24 mouse cellular contexts compared by ENCODE assay signal in genomic region chr3:35358541-35358940, GRCm38 (mm10).
DNase-seq lines count a peak whose midpoint lies in the region; ATAC-seq and TF ChIP-seq lines count a peak whose summit lies in the region.
"Had no signal": no experiment of that assay in that cellular context is flagged by ENCODE, and none has a peak within 500 bp of the region (broad histone marks: within the 10 kb centered on the region; RNA-seq: fewer than 3 reads in every experiment).

No protein-coding gene starts in this region.

- no peak overlapping the region for H3K4me2 ChIP-seq in forebrain, embryonic 11.5 days (ENCODE audit: low read depth, low read length, severe bottlenecking)
- H3K4me2 ChIP-seq in forebrain, postnatal 0 days (ENCODE audit: low read depth), result no peak overlapping the region
- H3K4me2 ChIP-seq in forebrain, embryonic 14.5 days (ENCODE audit: low read length), result no peak overlapping the region
- H3K4me2 ChIP-seq in midbrain, embryonic 11.5 days, result no peak overlapping the region
- no peak overlapping the region for H3K4me2 ChIP-seq in midbrain, embryonic 14.5 days (ENCODE audit: low read length)
- H3K4me2 ChIP-seq: heart, embryonic 13.5 days; hindbrain, embryonic 14.5 days had no signal

- H3K9me3 ChIP-seq in forebrain, embryonic 10.5 days, result no peaks in the 10 kb centered on the region
- no peaks in the 10 kb centered on the region for H3K9me3 ChIP-seq in forebrain, embryonic 11.5 days (ENCODE audit: control insufficient read depth, low read length)
- H3K9me3 ChIP-seq in forebrain, postnatal 0 days (ENCODE audit: low read length), result no peaks in the 10 kb centered on the region
- no peaks in the 10 kb centered on the region for H3K9me3 ChIP-seq in forebrain, embryonic 14.5 days (replicated peaks; ENCODE audit: control insufficient read depth, low read length)
- no peaks in the 10 kb centered on the region for H3K9me3 ChIP-seq in midbrain, embryonic 11.5 days (ENCODE audit: control insufficient read depth, low read length)
- H3K9me3 ChIP-seq in midbrain, embryonic 14.5 days (ENCODE audit: control insufficient read depth, low read length), result no peaks in the 10 kb centered on the region
- H3K9me3 ChIP-seq: heart, embryonic 10.5 days; heart, embryonic 13.5 days had no signal

- WGBS in forebrain, embryonic 10.5 days, result 84% methylated on average over 6 of the region's 6 CpGs
- 63% methylated on average over 6 of the region's 6 CpGs for WGBS in forebrain, embryonic 11.5 days
- 38% methylated on average over 6 of the region's 6 CpGs for WGBS in forebrain, postnatal 0 days
- WGBS in forebrain, embryonic 14.5 days, result 36% methylated on average over 6 of the region's 6 CpGs
- WGBS in midbrain, embryonic 11.5 days, result 69% methylated on average over 6 of the region's 6 CpGs
- 68% methylated on average over 6 of the region's 6 CpGs for WGBS in midbrain, embryonic 14.5 days

- no peak overlapping the region for H3K4me3 ChIP-seq in forebrain, embryonic 10.5 days
- no peak overlapping the region for H3K4me3 ChIP-seq in forebrain, embryonic 11.5 days (ENCODE audit: low read depth, low read length)
- H3K4me3 ChIP-seq in forebrain, postnatal 0 days (ENCODE audit: low read depth, low read length), result no peak overlapping the region
- no peak overlapping the region for H3K4me3 ChIP-seq in forebrain, embryonic 14.5 days (ENCODE audit: low read depth, low read length)
- no peak overlapping the region for H3K4me3 ChIP-seq in midbrain, embryonic 11.5 days (ENCODE audit: low read depth, low read length)
- H3K4me3 ChIP-seq in midbrain, embryonic 14.5 days (replicated peaks; ENCODE audit: low read depth, low read length), result no peak overlapping the region
- H3K4me3 ChIP-seq: heart, adult 2 months; heart, embryonic 10.5 days; heart, embryonic 13.5 days had no signal

- H3K36me3 ChIP-seq in forebrain, embryonic 10.5 days (replicated peaks), result no peaks in the 10 kb centered on the region
- H3K36me3 ChIP-seq in forebrain, embryonic 11.5 days (ENCODE audit: control insufficient read depth, insufficient read depth, low read length), result no peaks in the 10 kb centered on the region
- no peaks in the 10 kb centered on the region for H3K36me3 ChIP-seq in forebrain, postnatal 0 days (ENCODE audit: insufficient read depth)
- no peaks in the 10 kb centered on the region for H3K36me3 ChIP-seq in forebrain, embryonic 14.5 days (ENCODE audit: control insufficient read depth, insufficient read depth, low read length)
- no peaks in the 10 kb centered on the region for H3K36me3 ChIP-seq in midbrain, embryonic 11.5 days (ENCODE audit: control insufficient read depth, insufficient read depth, low read length)
- no peaks in the 10 kb centered on the region for H3K36me3 ChIP-seq in midbrain, embryonic 14.5 days (ENCODE audit: control insufficient read depth, insufficient read depth, low read length)
- H3K36me3 ChIP-seq: heart, embryonic 10.5 days; heart, embryonic 13.5 days had no signal

- no peaks in the 10 kb centered on the region for H3K27me3 ChIP-seq in forebrain, embryonic 10.5 days (ENCODE audit: poor library complexity, severe bottlenecking)
- no peaks in the 10 kb centered on the region for H3K27me3 ChIP-seq in forebrain, embryonic 11.5 days (ENCODE audit: control insufficient read depth, insufficient read depth, low read length)
- no peaks in the 10 kb centered on the region for H3K27me3 ChIP-seq in forebrain, postnatal 0 days (ENCODE audit: insufficient read depth, low read length)
- H3K27me3 ChIP-seq in forebrain, embryonic 14.5 days (replicated peaks; ENCODE audit: control insufficient read depth, insufficient read depth, low read length), result no peaks in the 10 kb centered on the region
- no peaks in the 10 kb centered on the region for H3K27me3 ChIP-seq in midbrain, embryonic 11.5 days (ENCODE audit: control insufficient read depth, insufficient read depth, low read length)
- no peaks in the 10 kb centered on the region for H3K27me3 ChIP-seq in midbrain, embryonic 14.5 days (ENCODE audit: control insufficient read depth, insufficient read depth, low read length)
- H3K27me3 ChIP-seq: heart, embryonic 13.5 days had no signal

- ATAC-seq in forebrain, embryonic 11.5 days (replicated peaks; ENCODE audit: low FRiP score), result no peak
- 0 out of 2 replicates have a peak, but pooled peaks have one; percentile 37 for ATAC-seq in forebrain, postnatal 0 days
- no peak for ATAC-seq in forebrain, embryonic 14.5 days
- ATAC-seq in midbrain, embryonic 11.5 days (ENCODE audit: low FRiP score), result no peak
- ATAC-seq in midbrain, embryonic 14.5 days (ENCODE audit: low FRiP score, low TSS enrichment), result no peak
- ATAC-seq: activated CD4-positive, CD25-positive, alpha-beta regulatory T cell, adult 4 months; hindbrain, postnatal 0 days; inflammation-experienced regulatory T-cells, adult 6 months had no signal

- DNase-seq in forebrain, embryonic 10.5 days (ENCODE audit: extremely low spot score, low spot score), result peak; percentile 12
- DNase-seq in forebrain, embryonic 11.5 days (ENCODE audit: low spot score), result no peak
- no peak for DNase-seq in forebrain, postnatal 0 days
- DNase-seq in forebrain, embryonic 14.5 days (ENCODE audit: low spot score), result no peak
- peak; percentile 78 for DNase-seq in midbrain, embryonic 11.5 days (ENCODE audit: low spot score, missing footprints)
- no peak for DNase-seq in midbrain, embryonic 14.5 days
- DNase-seq: adrenal gland, adult 8-10 months; adrenal gland, postnatal 25 days; cerebellum, adult 18-20 months; cerebellum, adult 9-10 months; cerebellum, postnatal 14 days; gastrocnemius, postnatal 10 days; gastrocnemius, postnatal 36 days; heart, adult 2 months; heart, postnatal 14 days; heart, postnatal 4 days; kidney, adult 11 months; kidney, adult 8-10 months had no signal

- no peak for TF ChIP-seq CTCF in forebrain, postnatal 0 days (IDR thresholded peaks at IDR 0.05; ENCODE audit: low read depth)

- H3K4me1 ChIP-seq in forebrain, embryonic 10.5 days, result peaks cover 27% of the 10 kb centered on the region
- H3K4me1 ChIP-seq in forebrain, embryonic 11.5 days (replicated peaks; ENCODE audit: control insufficient read depth, insufficient read depth, low read length), result no peaks in the 10 kb centered on the region; the same call in 1 of the 2 replicates
- H3K4me1 ChIP-seq in forebrain, postnatal 0 days (ENCODE audit: insufficient read depth), result no peaks in the 10 kb centered on the region
- H3K4me1 ChIP-seq in forebrain, embryonic 14.5 days (ENCODE audit: control insufficient read depth, insufficient read depth, low read length), result peaks cover 10% of the 10 kb centered on the region
- 0 out of 2 replicates have a peak, but pooled peaks cover 3% of the 10 kb centered on the region for H3K4me1 ChIP-seq in midbrain, embryonic 11.5 days (ENCODE audit: control insufficient read depth, insufficient read depth, low read length)
- H3K4me1 ChIP-seq in midbrain, embryonic 14.5 days (ENCODE audit: control insufficient read depth, insufficient read depth, low read length), result no peaks in the 10 kb centered on the region
- H3K4me1 ChIP-seq: heart, embryonic 10.5 days; heart, embryonic 13.5 days had no signal

- no peak overlapping the region for H3K9ac ChIP-seq in forebrain, embryonic 11.5 days (ENCODE audit: low read length)
- no peak overlapping the region for H3K9ac ChIP-seq in forebrain, postnatal 0 days
- H3K9ac ChIP-seq in forebrain, embryonic 14.5 days (ENCODE audit: low read length), result no peak overlapping the region
- H3K9ac ChIP-seq in midbrain, embryonic 11.5 days (ENCODE audit: low read length), result no peak overlapping the region
- no peak overlapping the region for H3K9ac ChIP-seq in midbrain, embryonic 14.5 days (replicated peaks; ENCODE audit: low read length)
- H3K9ac ChIP-seq: heart, embryonic 13.5 days; hindbrain, embryonic 14.5 days had no signal

- H3K27ac ChIP-seq in forebrain, embryonic 10.5 days, result peak overlapping the region; percentile 53; the same call in 1 of the 2 replicates
- no peak overlapping the region for H3K27ac ChIP-seq in forebrain, embryonic 11.5 days (ENCODE audit: low read depth, low read length)
- no peak overlapping the region for H3K27ac ChIP-seq in forebrain, postnatal 0 days (ENCODE audit: low read depth, low read length)
- no peak overlapping the region for H3K27ac ChIP-seq in forebrain, embryonic 14.5 days (ENCODE audit: low read depth, low read length)
- H3K27ac ChIP-seq in midbrain, embryonic 11.5 days (ENCODE audit: low read depth, low read length), result no peak overlapping the region
- H3K27ac ChIP-seq in midbrain, embryonic 14.5 days (replicated peaks; ENCODE audit: low read depth, low read length), result no peak overlapping the region
- H3K27ac ChIP-seq: heart, adult 2 months; heart, embryonic 10.5 days; heart, embryonic 13.5 days; hindbrain, embryonic 14.5 days; hindbrain, postnatal 0 days had no signal

Comparison
In these comparisons a context has a peak if more than half of its experiments do, and no peak if none do; other contexts are left out.
1. DNase-seq: peak in forebrain, embryonic 10.5 days (single experiment) and midbrain, embryonic 11.5 days (single experiment); none in forebrain, embryonic 11.5 days (single experiment), forebrain, postnatal 0 days (single experiment), forebrain, embryonic 14.5 days (single experiment) and midbrain, embryonic 14.5 days (single experiment).